Mouse (Mus musculus) left cerebral cortex, adult 2 months (tissue): ENCODE measurements at regions not wholly inside any gene's neighbourhood (a gene's known extent, or its start where the extent isn't known, plus 50 kb on each side); places are given as distances from the start of the nearest gene placed in this dataset.
A peak's percentile ranks its signal among the peaks of the same experiment; 100 is the strongest.

Experiments used
- DNase-seq, 2 experiments: peaks; one replicate each; pipeline ENCODE4 v3.0.0; 2021 to 2022; ENCODE audit warnings: low spot score in 2 of 2, mixed read lengths in 1 of 2; ENCODE audit errors: extremely low spot score in 1 of 2
- H3K27ac ChIP-seq: fragments of 200-600 bp; 2 replicates; pipeline ENCODE4 v1.8.1; 2022
- H3K4me3 ChIP-seq: fragments of 200-600 bp; 2 replicates; pipeline ENCODE4 v1.8.1; 2022
- CTCF ChIP-seq: fragments of 200-600 bp; IDR thresholded peaks from 2 replicates; pipeline ENCODE4 v1.8.1; 2022; ENCODE audit warnings: antibody characterized with exemption, mild to moderate bottlenecking, moderate library complexity
- intact Hi-C: fragments of 180-260 bp; cut with DNase I; formaldehyde crosslinking; loops from one replicate; pipeline ENCODE4 v1.15.1; 2025

DNA sequence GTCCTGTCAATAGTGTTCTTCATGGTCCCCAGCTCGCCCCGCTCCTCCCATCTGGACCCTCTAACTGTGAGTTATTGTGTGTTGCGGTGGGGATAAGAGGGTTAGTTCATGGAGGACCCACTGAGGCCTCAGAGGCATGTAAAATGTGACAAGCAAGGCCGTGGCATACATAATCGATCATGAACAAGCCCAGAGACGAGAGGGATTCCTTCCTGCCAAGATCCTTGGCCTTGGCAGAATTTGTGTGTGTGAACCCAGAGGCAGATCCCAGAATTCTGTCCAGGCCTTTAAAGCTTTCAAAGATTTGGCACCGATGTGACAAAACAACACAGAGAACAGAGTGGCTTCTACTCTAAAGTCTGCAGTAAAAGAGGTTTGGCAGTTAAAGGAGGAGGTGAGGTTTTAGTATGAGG lies 146.4 kb upstream of the Spdye4c start:
- Histone ChIP-seq H3K27ac (no peak overlapping the region), H3K4me3 (no peak overlapping the region)
- intact Hi-C loops = no loop called here
- no peak for DNase-seq
- no peak for TF ChIP-seq CTCF

DNA sequence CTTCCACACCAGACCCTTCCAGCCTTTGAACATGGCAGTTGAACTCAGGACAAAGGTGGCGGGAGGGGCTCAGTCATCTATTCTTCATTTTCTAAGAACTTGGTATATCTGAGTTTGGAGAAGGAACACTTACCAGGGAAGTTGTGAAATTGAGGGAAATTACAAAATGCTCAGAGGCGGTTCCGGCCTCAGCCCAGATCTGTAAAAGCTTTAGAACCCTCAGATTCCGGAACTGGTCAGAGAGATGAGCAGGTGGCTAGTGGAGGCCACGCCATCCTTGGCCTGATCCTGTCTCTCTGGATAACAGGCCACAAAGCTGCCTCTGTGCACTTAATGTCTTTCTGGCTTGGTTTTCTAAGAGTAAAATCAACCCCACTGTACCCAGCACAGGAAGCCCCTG lies 145.6 kb upstream of the Spdye4c start:
- no peak for TF ChIP-seq CTCF
- intact Hi-C loops = no loop called here
- DNase-seq = no peak
- Histone ChIP-seq H3K27ac (no peak overlapping the region), H3K4me3 (no peak overlapping the region)

DNA sequence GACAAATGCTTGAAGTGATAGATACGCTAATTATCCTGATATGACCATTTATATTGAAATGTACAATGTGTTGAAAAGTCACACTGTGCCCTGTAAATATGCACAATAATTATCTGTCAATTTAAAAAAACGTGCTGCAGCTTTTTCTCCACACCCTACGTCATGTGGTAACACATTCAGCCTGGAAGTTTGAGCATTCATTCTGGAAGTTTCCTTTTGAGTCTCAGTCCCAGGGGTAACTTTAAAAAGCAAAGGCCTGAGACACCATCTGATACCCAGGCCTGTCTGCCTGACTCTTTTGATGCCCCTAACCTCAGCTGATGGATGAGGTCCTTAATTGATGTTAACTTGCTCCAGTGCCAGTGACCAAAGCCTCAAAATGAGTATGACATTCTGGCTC lies 141.7 kb upstream of the Spdye4c start:
- H3K27ac ChIP-seq = no peak overlapping the region
- intact Hi-C loops = no loop called here
- no peak overlapping the region for H3K4me3 ChIP-seq
- DNase-seq = no peak
- TF ChIP-seq CTCF = no peak

DNA sequence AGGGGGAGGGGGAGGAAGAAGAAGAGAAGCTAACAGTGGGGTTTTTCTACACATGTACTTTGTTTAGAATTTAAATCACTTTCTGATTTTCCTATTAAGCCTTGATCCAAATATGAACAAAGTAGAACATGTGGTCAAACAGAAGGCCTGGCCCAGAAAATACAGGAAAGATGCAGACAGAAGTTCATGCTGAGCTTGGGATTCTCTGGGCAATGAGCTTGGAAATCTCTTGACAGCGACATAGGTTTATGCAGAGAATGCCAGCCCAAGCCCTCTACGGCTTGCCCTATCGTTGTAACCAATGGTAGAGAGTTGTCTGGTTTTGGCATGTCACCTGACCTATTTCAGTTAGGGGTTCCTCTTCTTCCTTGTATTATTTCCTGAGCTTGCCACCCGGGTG lies 141.0 kb upstream of the Spdye4c start:
- no peak for DNase-seq
- intact Hi-C loops = no loop called here
- Histone ChIP-seq H3K27ac (no peak overlapping the region), H3K4me3 (no peak overlapping the region)
- TF ChIP-seq CTCF = no peak

DNA sequence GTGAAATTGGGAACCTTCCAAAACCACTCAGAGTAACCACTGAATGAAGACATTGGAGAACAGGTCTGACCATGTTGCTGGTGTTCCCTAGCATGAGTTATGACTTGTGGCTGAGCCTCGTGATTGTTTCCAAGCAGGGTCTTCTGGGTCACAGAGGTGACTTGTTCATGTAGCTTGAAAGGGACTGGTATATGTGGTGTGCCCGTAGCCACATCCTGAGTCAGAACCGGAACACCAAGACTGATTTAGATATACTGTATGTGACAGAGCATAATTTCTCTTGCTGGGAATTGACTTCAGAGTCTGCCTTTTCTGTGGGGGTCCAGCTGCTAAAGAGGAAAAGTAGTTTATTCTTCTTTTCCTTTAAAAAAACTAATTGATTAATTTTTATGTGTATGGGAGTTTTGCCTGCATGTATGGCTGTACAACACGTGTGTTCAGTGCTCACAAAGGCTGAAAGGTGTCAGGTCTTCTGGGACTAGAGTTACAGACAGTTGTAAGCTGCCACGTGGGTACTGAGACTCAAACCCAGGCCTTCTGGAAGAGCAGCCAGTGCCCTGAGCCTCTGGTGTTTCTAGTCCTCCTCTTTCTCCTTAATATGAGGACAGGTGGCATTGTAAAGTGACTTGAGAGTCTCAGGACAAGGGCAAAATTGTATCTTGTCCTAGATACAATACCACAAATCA lies 139.3 kb upstream of the Spdye4c start:
- TF ChIP-seq CTCF = no peak
- intact Hi-C loops = no loop called here
- DNase-seq = no peak
- Histone ChIP-seq H3K27ac (no peak overlapping the region), H3K4me3 (no peak overlapping the region)

DNA sequence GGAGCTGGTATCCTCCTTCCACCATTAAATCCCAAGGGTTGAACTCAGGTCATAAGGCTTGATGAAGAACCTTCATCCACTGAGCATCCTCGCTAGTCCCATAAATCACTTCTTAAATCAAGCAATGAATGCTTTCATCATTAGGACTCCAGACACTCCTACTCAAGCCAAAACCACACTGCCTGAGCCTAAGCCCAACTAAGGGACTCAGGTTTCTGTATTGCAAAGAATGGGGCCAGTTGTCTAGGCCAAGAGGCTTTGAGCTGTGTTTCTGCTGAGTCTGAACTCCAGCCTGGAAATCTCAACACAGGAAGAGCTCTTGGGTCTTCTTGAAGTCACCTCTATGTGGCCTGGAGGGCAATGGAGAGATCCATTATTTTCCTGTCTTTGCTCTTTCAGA lies 138.4 kb upstream of the Spdye4c start:
- intact Hi-C loops = no loop called here
- no peak overlapping the region for H3K27ac ChIP-seq
- no peak for DNase-seq
- H3K4me3 ChIP-seq = no peak overlapping the region
- no peak for TF ChIP-seq CTCF

DNA sequence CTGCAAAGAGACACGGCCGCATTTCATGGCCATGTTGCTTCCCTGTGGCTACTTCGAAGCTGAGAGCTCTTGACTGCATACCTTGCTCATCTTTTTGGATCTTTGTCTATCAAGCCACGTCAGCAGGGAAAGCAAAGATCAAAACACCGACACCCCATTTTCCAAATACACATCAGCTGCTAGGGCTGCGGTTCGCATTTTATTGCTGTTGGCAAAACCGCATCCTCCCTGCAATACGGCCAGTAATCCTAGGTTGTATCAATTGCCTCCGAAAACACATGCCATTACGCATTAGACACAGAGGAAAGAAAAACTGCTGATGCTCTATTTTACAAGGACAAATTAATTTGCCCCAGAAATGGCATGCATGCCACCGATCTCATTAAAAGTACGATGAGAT lies 136.5 kb upstream of the Spdye4c start:
- intact Hi-C loops = no loop called here
- Histone ChIP-seq H3K4me3 (no peak overlapping the region), H3K27ac (no peak overlapping the region)
- no peak for DNase-seq
- no peak for TF ChIP-seq CTCF

DNA sequence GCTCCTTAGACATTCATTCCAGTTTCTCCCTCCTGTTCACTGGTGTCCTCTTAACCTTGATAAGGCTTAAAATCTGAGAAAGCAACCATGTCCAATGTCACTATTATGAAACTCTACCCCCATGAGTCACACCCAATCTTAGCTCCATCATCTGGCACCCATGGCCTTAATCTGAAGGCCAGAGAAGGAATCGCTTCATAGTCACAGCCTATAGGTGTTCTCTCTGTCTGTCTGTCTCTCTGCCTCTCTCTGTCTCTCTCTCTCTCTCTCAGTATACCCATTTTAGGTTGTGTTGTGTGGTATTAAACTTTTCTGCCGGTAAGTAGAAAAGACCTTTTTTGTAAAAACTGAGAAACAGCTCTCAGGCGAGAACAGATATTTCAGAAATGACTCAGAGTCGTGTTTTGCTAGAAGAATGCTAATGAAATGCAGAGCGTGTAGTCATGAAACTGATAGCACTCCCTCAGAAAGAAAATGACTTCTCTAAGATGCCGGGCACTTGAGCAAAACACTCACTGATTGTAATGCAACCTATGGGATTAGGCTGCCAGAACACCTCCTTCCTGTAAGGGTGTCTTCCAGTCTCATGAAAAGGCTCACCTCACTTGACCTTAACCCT lies 133.3 kb upstream of the Spdye4c start:
- H3K27ac ChIP-seq = no peak overlapping the region
- no peak for TF ChIP-seq CTCF
- intact Hi-C loops = no loop called here
- no peak overlapping the region for H3K4me3 ChIP-seq
- DNase-seq = no peak

DNA sequence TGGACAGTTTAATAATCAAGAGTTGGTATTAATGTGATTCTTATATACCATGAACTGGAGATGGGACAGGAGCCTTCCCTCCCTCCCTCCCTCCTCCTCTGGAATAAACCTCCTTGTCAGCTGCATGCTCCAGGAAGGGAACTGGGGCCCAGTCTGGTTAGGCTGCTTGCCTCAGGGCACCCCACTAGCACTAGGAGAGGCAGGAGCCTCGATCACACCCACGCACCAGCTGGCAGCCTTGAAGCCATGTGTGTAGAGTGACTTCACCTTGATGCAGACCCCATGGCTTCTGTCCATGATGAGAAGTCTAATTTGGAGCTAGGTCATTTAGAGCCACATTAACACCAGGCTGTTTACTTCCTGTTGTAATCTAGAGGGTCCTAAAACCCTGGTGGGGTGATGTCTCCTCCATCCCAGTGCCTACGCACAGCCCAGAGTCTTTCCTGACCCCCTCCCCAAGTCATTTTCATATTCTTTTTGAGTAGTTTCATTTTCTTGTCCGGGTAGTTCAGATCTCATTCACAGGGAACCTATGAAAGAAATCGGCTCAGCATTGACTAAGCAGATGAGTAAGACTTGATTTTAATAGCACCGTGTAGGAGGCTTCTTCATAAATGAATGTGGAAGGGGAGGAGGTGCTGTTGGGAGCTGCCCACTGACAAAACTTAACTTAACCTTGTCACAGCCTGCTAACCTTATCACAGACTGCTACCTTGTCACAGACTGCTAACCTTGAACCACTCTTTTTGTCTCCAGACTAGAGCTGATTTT lies 125.6 kb upstream of the Spdye4c start:
- H3K4me3 ChIP-seq = no peak overlapping the region
- intact Hi-C loops = no loop called here
- TF ChIP-seq CTCF = no peak
- H3K27ac ChIP-seq = no peak overlapping the region
- DNase-seq = peak; percentile 16 to 20

DNA sequence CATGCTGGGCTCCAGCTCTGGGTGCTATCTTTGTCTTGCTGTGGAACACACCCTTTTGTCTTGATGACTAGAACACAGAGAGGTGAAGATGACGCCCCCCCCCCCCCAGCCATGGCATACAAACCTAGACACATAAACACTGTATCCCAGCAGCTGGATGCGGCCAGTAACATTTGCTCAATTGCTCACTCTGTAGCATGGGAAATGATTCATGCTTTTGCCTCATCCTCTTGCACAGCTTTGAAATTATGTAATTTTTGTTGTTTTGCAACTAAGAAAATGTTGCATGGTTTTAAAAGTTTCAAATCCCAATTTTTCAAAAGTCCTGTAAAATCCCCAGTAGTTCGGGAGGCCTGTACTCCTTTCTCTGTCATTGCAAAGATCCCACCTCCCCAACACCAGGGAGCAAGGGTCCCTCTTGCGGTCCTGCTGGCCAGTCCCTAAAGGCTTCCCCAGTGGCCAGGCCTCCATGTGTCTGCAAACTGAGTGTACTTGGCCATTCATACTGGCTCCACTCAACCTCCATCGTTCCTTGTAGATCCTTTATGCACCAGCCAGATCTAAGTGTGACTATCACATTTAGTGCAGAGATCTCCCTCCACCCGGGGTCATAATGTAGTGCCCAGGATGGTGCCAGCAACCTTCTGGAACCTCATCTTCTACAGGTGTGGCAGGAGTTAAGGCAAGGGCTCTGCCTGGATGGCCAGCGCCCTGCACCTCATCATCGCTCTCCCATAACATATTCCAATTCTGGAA lies 123.3 kb upstream of the Spdye4c start:
- H3K27ac ChIP-seq = no peak overlapping the region; the same call in 1 of the 2 replicates
- DNase-seq = peak in 1 of 2 experiments; percentile 14
- TF ChIP-seq CTCF = no peak
- H3K4me3 ChIP-seq = no peak overlapping the region
- intact Hi-C loops = loop anchor here (2.0 kb wide), 1 partner anchor 31 kb away; no protein-coding TSS in a partner anchor

DNA sequence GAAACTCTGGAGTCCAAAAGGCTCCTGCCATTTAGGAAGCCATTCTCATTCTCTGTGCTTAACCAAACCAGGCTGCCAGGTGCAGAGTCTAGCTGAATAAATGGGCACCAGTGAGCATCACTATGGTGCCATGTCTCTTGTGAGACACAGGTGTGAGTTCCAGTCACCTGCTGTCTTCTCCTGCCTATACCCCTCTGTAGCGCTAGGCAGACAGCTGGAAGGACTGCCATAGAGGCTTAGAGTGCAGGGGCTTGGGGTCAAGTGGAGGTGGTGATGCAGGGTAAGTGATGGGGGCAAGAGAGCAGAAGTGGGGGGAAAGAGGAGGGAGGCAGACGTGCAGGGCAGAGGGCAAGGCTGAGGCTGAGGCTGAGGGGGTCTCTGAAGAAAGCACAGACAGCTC lies 122.7 kb upstream of the Spdye4c start:
- Histone ChIP-seq H3K4me3 (no peak overlapping the region), H3K27ac (no peak overlapping the region)
- DNase-seq = no peak
- intact Hi-C loops = no loop called here
- no peak for TF ChIP-seq CTCF

DNA sequence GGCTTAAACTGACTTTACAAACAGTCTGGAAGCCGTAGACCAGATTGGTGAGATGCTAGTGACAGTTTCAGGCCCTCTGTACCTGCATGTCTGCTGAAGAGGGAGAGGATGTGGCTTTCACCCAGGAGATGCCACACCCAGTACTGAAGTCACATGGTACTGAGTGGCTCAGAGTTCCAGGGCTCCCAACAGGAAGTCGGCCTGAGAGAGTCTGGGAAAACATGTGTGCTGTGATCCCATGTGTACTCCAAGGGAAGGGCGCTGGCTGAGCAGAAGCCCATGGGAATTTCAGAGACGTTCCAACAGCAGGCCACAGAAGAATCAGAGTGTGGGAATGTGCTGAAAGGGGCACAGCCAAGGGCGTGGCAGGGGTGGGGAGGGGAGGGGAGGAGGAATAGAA lies 120.7 kb upstream of the Spdye4c start:
- DNase-seq = no peak
- no peak for TF ChIP-seq CTCF
- intact Hi-C loops = no loop called here
- no peak overlapping the region for H3K27ac ChIP-seq
- no peak overlapping the region for H3K4me3 ChIP-seq
